ENCODE assay signal across 24 mouse cellular contexts in genomic region chr14:61339381-61339780, GRCm38 (mm10). TPM values are rescaled to one million over a fixed set of nuclear protein-coding genes. Genes with fewer than 3 reads are reported as not detected.
DNase-seq lines count a peak whose midpoint lies in the region; ATAC-seq and TF ChIP-seq lines count a peak whose summit lies in the region.
"Had no signal": no experiment of that assay in that cellular context is flagged by ENCODE, and none has a peak within 500 bp of the region (broad histone marks: within the 10 kb centered on the region; RNA-seq: fewer than 3 reads in every experiment).

No protein-coding gene starts in this region.

- no peaks in the 10 kb centered on the region for H3K27me3 ChIP-seq in lung, postnatal 0 days (replicated peaks; ENCODE audit: insufficient read depth, low read length)
- no peaks in the 10 kb centered on the region for H3K27me3 ChIP-seq in midbrain, embryonic 15.5 days (replicated peaks)
- H3K27me3 ChIP-seq: CH12.LX; embryonic facial prominence, embryonic 12.5 days; embryonic facial prominence, embryonic 15.5 days; heart, embryonic 13.5 days; hindbrain, embryonic 15.5 days had no signal

- no peaks in the 10 kb centered on the region for H3K9me3 ChIP-seq in lung, postnatal 0 days (ENCODE audit: low read length)
- no peaks in the 10 kb centered on the region for H3K9me3 ChIP-seq in midbrain, embryonic 15.5 days
- H3K9me3 ChIP-seq: embryonic facial prominence, embryonic 12.5 days; embryonic facial prominence, embryonic 15.5 days; heart, embryonic 10.5 days; heart, embryonic 13.5 days; hindbrain, embryonic 15.5 days had no signal

- no peak overlapping the region for H3K4me3 ChIP-seq in lung, adult 2 months (replicated peaks; ENCODE audit: extremely low read depth, low read depth, low read length)
- H3K4me3 ChIP-seq in lung, postnatal 0 days (ENCODE audit: low read depth, low read length) = no peak overlapping the region
- H3K4me3 ChIP-seq in midbrain, embryonic 15.5 days = no peak overlapping the region
- H3K4me3 ChIP-seq: embryonic facial prominence, embryonic 12.5 days; embryonic facial prominence, embryonic 15.5 days; heart, adult 2 months; heart, embryonic 10.5 days; heart, embryonic 13.5 days; hindbrain, embryonic 15.5 days had no signal

- 76% methylated on average over 4 of the region's 4 CpGs for WGBS in lung, adult 2 months
- 84% methylated on average over 4 of the region's 4 CpGs for WGBS in lung, postnatal 0 days
- 84% methylated on average over 4 of the region's 4 CpGs for WGBS in midbrain, embryonic 15.5 days

- no peak overlapping the region for H3K27ac ChIP-seq in lung, postnatal 0 days (ENCODE audit: low read length)
- H3K27ac ChIP-seq in midbrain, embryonic 15.5 days = no peak overlapping the region
- H3K27ac ChIP-seq: embryonic facial prominence, embryonic 12.5 days; embryonic facial prominence, embryonic 15.5 days; heart, adult 2 months; heart, embryonic 10.5 days; heart, embryonic 13.5 days; hindbrain, embryonic 15.5 days had no signal

- peak; percentile 12; the same call in 1 of the 2 replicates for TF ChIP-seq POLR2A in lung, adult 2 months (IDR thresholded peaks at IDR 0.05; ENCODE audit: borderline replicate concordance, extremely low read depth, low read depth, low read length)

- no peak for TF ChIP-seq CTCF in lung, adult 2 months (IDR thresholded peaks at IDR 0.05; ENCODE audit: insufficient read depth, low read length)
- TF ChIP-seq CTCF in lung, postnatal 0 days (IDR thresholded peaks at IDR 0.05) = no peak

- DNase-seq in lung, adult 2 months = no peak
- no peak for DNase-seq in lung, postnatal 0 days (ENCODE audit: low spot score)
- DNase-seq in 416B (ENCODE audit: low read depth) = peak; percentile 77
- DNase-seq in natural killer cell, adult 2 months (ENCODE audit: low spot score in 2 of 2) = peak; percentile 11 to 39
- DNase-seq in B cell, adult 2 months = no peak
- DNase-seq: adrenal gland, adult 2 months; adrenal gland, postnatal 14 days; cerebellum, adult 11 months; cerebellum, adult 2 months; cerebellum, adult 9-11 months; cerebellum, postnatal 25 days; forebrain, postnatal 0 days; gastrocnemius, postnatal 36 days; heart, adult 2 months; heart, postnatal 14 days; heart, postnatal 4 days had no signal

- no peak overlapping the region for H3K4me2 ChIP-seq in lung, postnatal 0 days (replicated peaks; ENCODE audit: low read depth, low read length)
- no peak overlapping the region for H3K4me2 ChIP-seq in midbrain, embryonic 15.5 days
- H3K4me2 ChIP-seq: embryonic facial prominence, embryonic 12.5 days; embryonic facial prominence, embryonic 15.5 days; heart, embryonic 13.5 days; hindbrain, embryonic 15.5 days had no signal

- H3K9ac ChIP-seq in lung, postnatal 0 days (replicated peaks; ENCODE audit: low read depth) = no peak overlapping the region
- no peak overlapping the region for H3K9ac ChIP-seq in midbrain, embryonic 15.5 days
- H3K9ac ChIP-seq: embryonic facial prominence, embryonic 12.5 days; embryonic facial prominence, embryonic 15.5 days; forebrain, postnatal 0 days; heart, embryonic 13.5 days; hindbrain, embryonic 15.5 days had no signal

- H3K36me3 ChIP-seq in lung, postnatal 0 days (ENCODE audit: insufficient read depth, low read length) = no peaks in the 10 kb centered on the region
- H3K36me3 ChIP-seq in midbrain, embryonic 15.5 days (replicated peaks) = no peaks in the 10 kb centered on the region
- H3K36me3 ChIP-seq: embryonic facial prominence, embryonic 12.5 days; embryonic facial prominence, embryonic 15.5 days; heart, embryonic 10.5 days; heart, embryonic 13.5 days; hindbrain, embryonic 15.5 days had no signal

- TF ChIP-seq EP300 in lung, postnatal 0 days (IDR thresholded peaks at IDR 0.05) = no peak

- H3K4me1 ChIP-seq in lung, adult 2 months (ENCODE audit: control insufficient read depth, insufficient read depth, low read length) = no peaks in the 10 kb centered on the region
- H3K4me1 ChIP-seq in lung, postnatal 0 days (ENCODE audit: insufficient read depth, low read depth, low read length) = no peaks in the 10 kb centered on the region
- no peaks in the 10 kb centered on the region for H3K4me1 ChIP-seq in midbrain, embryonic 15.5 days
- H3K4me1 ChIP-seq: embryonic facial prominence, embryonic 12.5 days; embryonic facial prominence, embryonic 15.5 days; hindbrain, embryonic 15.5 days had no signal

- ATAC-seq in lung, postnatal 0 days = no peak
- no peak for ATAC-seq in midbrain, embryonic 15.5 days (replicated peaks)
- ATAC-seq: forebrain, embryonic 14.5 days; forebrain, postnatal 0 days had no signal

RNA-seq across cellular contexts. Expression of gene Ebpl, which starts 20.9 kb away (rescaled TPM):
- 1.3 and 1.7 TPM in 2 replicates for polyA plus RNA-seq in lung, adult 2 months (2012; rRNA removed)
- 2.9 and 3.6 TPM in 2 replicates for polyA plus RNA-seq in lung, postnatal 0 days (2015; fragmentation: Nextera tagmentation; extraction: Ambion mirVana)
- polyA plus RNA-seq in midbrain, embryonic 15.5 days (2015; fragmentation: Nextera tagmentation; extraction: Ambion mirVana) = 9.3 and 9.9 TPM in 2 replicates

RNA-seq across cellular contexts. Expression of gene Arl11, which starts 29.8 kb away (rescaled TPM):
- 5.6 and 10.4 TPM in 2 replicates for polyA plus RNA-seq in lung, adult 2 months (2012; rRNA removed)
- 4.6 and 5.0 TPM in 2 replicates for polyA plus RNA-seq in lung, postnatal 0 days (2015; fragmentation: Nextera tagmentation; extraction: Ambion mirVana)
- polyA plus RNA-seq in midbrain, embryonic 15.5 days (2015; fragmentation: Nextera tagmentation; extraction: Ambion mirVana) = 0.45 and 0.48 TPM in 2 replicates

Comparison
In these comparisons a context has a peak if more than half of its experiments do, and no peak if none do; other contexts are left out.
1. DNase-seq: peak in 416B (single experiment) and natural killer cell, adult 2 months (2 of 2); none in lung, adult 2 months (single experiment), lung, postnatal 0 days (single experiment) and B cell, adult 2 months (0 of 2).